ENCODE assay signal across 8 mouse cellular contexts in genomic region chr19:40437651-40438068, GRCm38 (mm10).
DNase-seq lines count a peak whose midpoint lies in the region; ATAC-seq and TF ChIP-seq lines count a peak whose summit lies in the region.

No protein-coding gene starts in this region.

- no peak overlapping the region for H3K4me3 ChIP-seq in forebrain, embryonic 13.5 days
- no peak overlapping the region for H3K4me3 ChIP-seq in forebrain, embryonic 12.5 days (replicated peaks)
- no peak overlapping the region for H3K4me3 ChIP-seq in forebrain, embryonic 14.5 days (ENCODE audit: low read depth, low read length)
- no peak overlapping the region for H3K4me3 ChIP-seq in intestine, embryonic 15.5 days (replicated peaks)
- no peak overlapping the region for H3K4me3 ChIP-seq in lung, embryonic 15.5 days
- H3K4me3 ChIP-seq in cerebellum, adult 2 months (replicated peaks; ENCODE audit: insufficient read depth, low read depth, low read length) = no peak overlapping the region

- no peak overlapping the region for H3K9ac ChIP-seq in forebrain, embryonic 13.5 days
- no peak overlapping the region for H3K9ac ChIP-seq in forebrain, embryonic 12.5 days
- no peak overlapping the region for H3K9ac ChIP-seq in forebrain, embryonic 14.5 days (ENCODE audit: low read length)
- no peak overlapping the region for H3K9ac ChIP-seq in intestine, embryonic 15.5 days
- no peak overlapping the region for H3K9ac ChIP-seq in lung, embryonic 15.5 days

- no peak for TF ChIP-seq POLR2A in cerebellum, adult 2 months (IDR thresholded peaks at IDR 0.05; ENCODE audit: borderline replicate concordance, insufficient read depth, low read length)

- WGBS in forebrain, embryonic 13.5 days = 56% methylated on average over 9 of the region's 9 CpGs
- 66% methylated on average over 9 of the region's 9 CpGs for WGBS in forebrain, embryonic 12.5 days
- WGBS in forebrain, embryonic 14.5 days = 58% methylated on average over 9 of the region's 9 CpGs
- 23% methylated on average over 9 of the region's 9 CpGs for WGBS in intestine, embryonic 15.5 days
- 31% methylated on average over 9 of the region's 9 CpGs for WGBS in lung, embryonic 15.5 days
- WGBS in cerebellum, adult 2 months = 65% methylated on average over 9 of the region's 9 CpGs

- H3K36me3 ChIP-seq in forebrain, embryonic 13.5 days (ENCODE audit: poor library complexity, severe bottlenecking) = no peaks in the 10 kb centered on the region
- H3K36me3 ChIP-seq in forebrain, embryonic 12.5 days (replicated peaks) = no peaks in the 10 kb centered on the region
- no peaks in the 10 kb centered on the region for H3K36me3 ChIP-seq in forebrain, embryonic 14.5 days (ENCODE audit: control insufficient read depth, insufficient read depth, low read length)
- H3K36me3 ChIP-seq in intestine, embryonic 15.5 days = no peaks in the 10 kb centered on the region
- no peaks in the 10 kb centered on the region for H3K36me3 ChIP-seq in lung, embryonic 15.5 days

- no peak for ATAC-seq in forebrain, embryonic 13.5 days
- no peak for ATAC-seq in forebrain, embryonic 12.5 days (ENCODE audit: low FRiP score)
- no peak for ATAC-seq in forebrain, embryonic 14.5 days
- ATAC-seq in intestine, embryonic 15.5 days = peak; percentile 68
- ATAC-seq in lung, embryonic 15.5 days (ENCODE audit: borderline replicate concordance, extremely low read depth, low FRiP score, low TSS enrichment) = peak; percentile 21; the same call in 1 of the 2 replicates

- H3K4me1 ChIP-seq in forebrain, embryonic 13.5 days = peaks cover 50% of the 10 kb centered on the region
- peaks cover 22% of the 10 kb centered on the region for H3K4me1 ChIP-seq in forebrain, embryonic 12.5 days
- H3K4me1 ChIP-seq in forebrain, embryonic 14.5 days (ENCODE audit: control insufficient read depth, insufficient read depth, low read length) = peaks cover 31% of the 10 kb centered on the region
- H3K4me1 ChIP-seq in intestine, embryonic 15.5 days (replicated peaks) = peaks cover 12% of the 10 kb centered on the region; the same call in 1 of the 2 replicates
- H3K4me1 ChIP-seq in lung, embryonic 15.5 days = peaks cover 30% of the 10 kb centered on the region
- peaks cover 10% of the 10 kb centered on the region; the same call in 1 of the 2 replicates for H3K4me1 ChIP-seq in cerebellum, adult 2 months (ENCODE audit: control insufficient read depth, insufficient read depth, low read length)

- no peak for TF ChIP-seq CTCF in cerebellum, adult 2 months (IDR thresholded peaks at IDR 0.05; ENCODE audit: borderline replicate concordance, insufficient read depth, low read depth, low read length)

- no peaks in the 10 kb centered on the region for H3K27me3 ChIP-seq in forebrain, embryonic 13.5 days
- no peaks in the 10 kb centered on the region for H3K27me3 ChIP-seq in forebrain, embryonic 12.5 days
- no peaks in the 10 kb centered on the region for H3K27me3 ChIP-seq in forebrain, embryonic 14.5 days (replicated peaks; ENCODE audit: control insufficient read depth, insufficient read depth, low read length)
- H3K27me3 ChIP-seq in intestine, embryonic 15.5 days (replicated peaks) = no peaks in the 10 kb centered on the region
- H3K27me3 ChIP-seq in lung, embryonic 15.5 days = no peaks in the 10 kb centered on the region
- no peaks in the 10 kb centered on the region for H3K27me3 ChIP-seq in cerebellum, adult 2 months (ENCODE audit: control insufficient read depth, insufficient read depth, low read length)

- no peaks in the 10 kb centered on the region for H3K9me3 ChIP-seq in forebrain, embryonic 13.5 days (replicated peaks)
- no peaks in the 10 kb centered on the region for H3K9me3 ChIP-seq in forebrain, embryonic 12.5 days
- no peaks in the 10 kb centered on the region for H3K9me3 ChIP-seq in forebrain, embryonic 14.5 days (replicated peaks; ENCODE audit: control insufficient read depth, low read length)
- no peaks in the 10 kb centered on the region for H3K9me3 ChIP-seq in intestine, embryonic 15.5 days
- H3K9me3 ChIP-seq in lung, embryonic 15.5 days = no peaks in the 10 kb centered on the region

- DNase-seq in forebrain, embryonic 14.5 days (ENCODE audit: low spot score) = no peak
- DNase-seq in cerebellum, adult 2 months = no peak
- no peak for DNase-seq in spleen, postnatal 10 days (ENCODE audit: low spot score in 2 of 2)
- no peak for DNase-seq in testis, postnatal 14 days (ENCODE audit: low spot score)

- H3K4me2 ChIP-seq in forebrain, embryonic 13.5 days = no peak overlapping the region
- no peak overlapping the region for H3K4me2 ChIP-seq in forebrain, embryonic 12.5 days
- H3K4me2 ChIP-seq in forebrain, embryonic 14.5 days (ENCODE audit: low read length) = no peak overlapping the region
- H3K4me2 ChIP-seq in intestine, embryonic 15.5 days (replicated peaks) = no peak overlapping the region
- peak overlapping the region; percentile 8; the same call in 1 of the 2 replicates for H3K4me2 ChIP-seq in lung, embryonic 15.5 days

- peak overlapping the region; percentile 31 for H3K27ac ChIP-seq in forebrain, embryonic 13.5 days
- H3K27ac ChIP-seq in forebrain, embryonic 12.5 days = no peak overlapping the region
- H3K27ac ChIP-seq in forebrain, embryonic 14.5 days (ENCODE audit: low read depth, low read length) = peak overlapping the region; percentile 48; the same call in 1 of the 2 replicates
- H3K27ac ChIP-seq in intestine, embryonic 15.5 days = no peak overlapping the region; the same call in 1 of the 2 replicates
- H3K27ac ChIP-seq in lung, embryonic 15.5 days = peak overlapping the region; percentile 82
- H3K27ac ChIP-seq in cerebellum, adult 2 months (ENCODE audit: insufficient read depth, low read length) = no peak overlapping the region

Comparison
In these comparisons a context has a peak if more than half of its experiments do, and no peak if none do; other contexts are left out.
1. H3K27ac ChIP-seq: peak in forebrain, embryonic 13.5 days (single experiment), forebrain, embryonic 14.5 days (single experiment) and lung, embryonic 15.5 days (single experiment); none in forebrain, embryonic 12.5 days (single experiment), intestine, embryonic 15.5 days (single experiment) and cerebellum, adult 2 months (single experiment).
2. ATAC-seq: peak in intestine, embryonic 15.5 days (single experiment) and lung, embryonic 15.5 days (single experiment); none in forebrain, embryonic 13.5 days (single experiment), forebrain, embryonic 12.5 days (single experiment) and forebrain, embryonic 14.5 days (single experiment).